Mouse (Mus musculus) layer of hippocampus, adult 9-10 months (tissue): ENCODE data around the gene Crocc.

Source experiments
- DNase-seq: peaks from one replicate; pipeline ENCODE4 v3.0.0; 2022; ENCODE audit warnings: low spot score

Gene Crocc

GRCm38 (mm10) chr4:140986024-140986710 is 74.2 kb downstream of the Crocc start:
- DNase-seq: no peak

- DNase-seq: no peak
Measured at GRCm38 (mm10) chr4:140984544-140984943, 75.8 kb downstream of the Crocc start.

- no peak for DNase-seq
Measured at GRCm38 (mm10) chr4:140983442-140983841, 76.9 kb downstream of the Crocc start.

- no peak for DNase-seq
Measured at GRCm38 (mm10) chr4:140982808-140983207, 77.5 kb downstream of the Crocc start.

GRCm38 (mm10) chr4:140981605-140982004 is 78.7 kb downstream of the Crocc start:
- DNase-seq: no peak

GRCm38 (mm10) chr4:140977886-140978692 is 82.3 kb downstream of the Crocc start:
- no peak for DNase-seq

GRCm38 (mm10) chr4:140977278-140977677 is 83.1 kb downstream of the Crocc start:
- DNase-seq: no peak

GRCm38 (mm10) chr4:140975356-140975755 is 85.0 kb downstream of the Crocc start:
- DNase-seq: no peak

- DNase-seq: no peak
Measured at GRCm38 (mm10) chr4:140974408-140974807, 85.9 kb downstream of the Crocc start.

- no peak for DNase-seq
Measured at GRCm38 (mm10) chr4:140971691-140972090, 88.7 kb downstream of the Crocc start.

GRCm38 (mm10) chr4:140967386-140968159 is 92.8 kb downstream of the Crocc start:
- no peak for DNase-seq
